Mouse (Mus musculus): ENCODE data around the gene Map1lc3b. TPM values are rescaled to one million over a fixed set of nuclear protein-coding genes. Genes with fewer than 3 reads are reported as not detected.
"Not testable (repeated sequence)": the region's sequence is repeated elsewhere in the genome, so short reads cannot be mapped to it uniquely, and the experiment has no call there.

Gene Map1lc3b
- total RNA-seq, 2 experiments from 2014 or later = 68.5 to 77.9 TPM

- peak; percentile 3; the same call in 1 of the 2 replicates for ATAC-seq (replicated peaks; ENCODE audit: poor library complexity, severe bottlenecking)
These were observed 19.4 kb upstream of the Map1lc3b start for GRCm38 (mm10) chr8:121570801-121571200.

- ATAC-seq (replicated peaks; ENCODE audit: poor library complexity, severe bottlenecking) = no peak
These were observed 18.0 kb upstream of the Map1lc3b start for GRCm38 (mm10) chr8:121572121-121572520.

GRCm38 (mm10) chr8:121573275-121573674 lies 16.9 kb upstream of the Map1lc3b start:
- peak; percentile 25 for ATAC-seq (replicated peaks; ENCODE audit: poor library complexity, severe bottlenecking)

GRCm38 (mm10) chr8:121575661-121576060 lies 14.5 kb upstream of the Map1lc3b start:
- ATAC-seq (replicated peaks; ENCODE audit: poor library complexity, severe bottlenecking) = no peak

GRCm38 (mm10) chr8:121577751-121578675 lies 12.1 kb upstream of the Map1lc3b start:
- peak; percentile 30 for ATAC-seq (replicated peaks; ENCODE audit: poor library complexity, severe bottlenecking)

- ATAC-seq (replicated peaks; ENCODE audit: poor library complexity, severe bottlenecking) = peak; percentile 72
These were observed 11.3 kb upstream of the Map1lc3b start, which contains the start of gene Fbxo31 for GRCm38 (mm10) chr8:121578676-121579451. TSS of gene Fbxo31 (minus strand) at chr8:121578806.

- peak; percentile 42 for ATAC-seq (replicated peaks; ENCODE audit: poor library complexity, severe bottlenecking)
These were observed 9.7 kb upstream of the Map1lc3b start for GRCm38 (mm10) chr8:121580465-121580864.

- no peak for ATAC-seq (replicated peaks; ENCODE audit: poor library complexity, severe bottlenecking)
These were observed 6.5 kb upstream of the Map1lc3b start for GRCm38 (mm10) chr8:121583653-121584052.

GRCm38 (mm10) chr8:121584730-121585129 lies 5.4 kb upstream of the Map1lc3b start:
- no peak for ATAC-seq (replicated peaks; ENCODE audit: poor library complexity, severe bottlenecking)

GRCm38 (mm10) chr8:121585159-121585825 lies 4.9 kb upstream of the Map1lc3b start:
- ATAC-seq (replicated peaks; ENCODE audit: poor library complexity, severe bottlenecking) = peak; percentile 87

- ATAC-seq (replicated peaks; ENCODE audit: poor library complexity, severe bottlenecking) = no peak
These were observed 1.4 kb upstream of the Map1lc3b start for GRCm38 (mm10) chr8:121588750-121589149.

GRCm38 (mm10) chr8:121589205-121589726 lies 895 bp upstream of the Map1lc3b start:
- no peak for ATAC-seq (replicated peaks; ENCODE audit: poor library complexity, severe bottlenecking)

- ATAC-seq (replicated peaks; ENCODE audit: poor library complexity, severe bottlenecking) = peak; percentile 55
These were observed 1.3 kb downstream of the Map1lc3b start for GRCm38 (mm10) chr8:121591178-121592066.

GRCm38 (mm10) chr8:121593293-121593692 lies 3.1 kb downstream of the Map1lc3b start:
- no peak for ATAC-seq (replicated peaks; ENCODE audit: poor library complexity, severe bottlenecking)

GRCm38 (mm10) chr8:121593983-121594382 lies 3.8 kb downstream of the Map1lc3b start:
- ATAC-seq (replicated peaks; ENCODE audit: poor library complexity, severe bottlenecking) = no peak

GRCm38 (mm10) chr8:121597492-121597891 lies 7.3 kb downstream of the Map1lc3b start:
- ATAC-seq (replicated peaks; ENCODE audit: poor library complexity, severe bottlenecking) = not testable (repeated sequence)

- no peak for ATAC-seq (replicated peaks; ENCODE audit: poor library complexity, severe bottlenecking)
These were observed 8.0 kb downstream of the Map1lc3b start for GRCm38 (mm10) chr8:121598190-121598589.

GRCm38 (mm10) chr8:121598892-121599291 lies 8.7 kb downstream of the Map1lc3b start:
- peak; percentile 71 for ATAC-seq (replicated peaks; ENCODE audit: poor library complexity, severe bottlenecking)

- ATAC-seq (replicated peaks; ENCODE audit: poor library complexity, severe bottlenecking) = no peak
These were observed 9.7 kb downstream of the Map1lc3b start for GRCm38 (mm10) chr8:121599842-121600241.

Data from granulocyte monocyte progenitor cell, adult 5-6 weeks (primary cell).